Comparison of ENCODE assay signal across 1 mouse cellular context in the genomic region with DNA sequence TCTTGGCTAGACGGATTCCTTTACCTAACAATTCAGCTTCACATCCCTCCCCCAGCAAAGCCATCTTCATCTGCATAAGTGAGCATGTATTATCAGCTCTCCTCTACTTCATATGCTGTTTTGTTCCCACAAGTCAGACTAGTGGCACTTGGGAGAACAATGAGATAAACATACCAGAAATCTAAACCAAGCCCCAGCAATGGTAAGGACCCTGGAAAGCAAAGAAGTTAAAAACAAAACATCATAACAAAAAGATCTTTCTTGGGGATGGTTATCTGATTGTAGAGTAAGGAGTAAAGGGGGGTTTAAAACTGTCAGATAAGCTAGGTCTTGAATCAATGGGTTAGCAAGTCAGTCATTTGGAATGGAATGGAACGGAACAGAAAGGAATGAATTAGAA.
TF ChIP-seq lines count a peak whose summit lies in the region.

No protein-coding gene starts in this region.

TF ChIP-seq in CH12.LX, 34 proteins besides CTCF, POLR2A, EP300 and RAD21 (continued from another document):
- TF ChIP-seq SMC3 (IDR thresholded peaks at IDR 0.05; ENCODE audit: low read depth, low read length) (no peak), MAX (IDR thresholded peaks at IDR 0.05; ENCODE audit: low read length) (no peak), GABPA (IDR thresholded peaks at IDR 0.05; ENCODE audit: insufficient replicate concordance, low read depth, low read length) (no peak), CHD1 (IDR thresholded peaks at IDR 0.05; ENCODE audit: low read depth, low read length) (no peak), TCF12 (IDR thresholded peaks at IDR 0.05; ENCODE audit: low read depth, low read length) (no peak), JUN (IDR thresholded peaks at IDR 0.05; ENCODE audit: insufficient read depth, low read depth, low read length) (no peak), ELF1 (IDR thresholded peaks at IDR 0.05; ENCODE audit: low read depth, low read length) (no peak), ZKSCAN1 (IDR thresholded peaks at IDR 0.05; ENCODE audit: borderline replicate concordance, low read depth, low read length) (no peak), MEF2A (IDR thresholded peaks at IDR 0.05; ENCODE audit: borderline replicate concordance, low read depth, low read length) (no peak), E2F4 (IDR thresholded peaks at IDR 0.05; ENCODE audit: insufficient replicate concordance, low read depth, low read length) (no peak), NRF1 (IDR thresholded peaks at IDR 0.05; ENCODE audit: low read depth, low read length) (no peak), RCOR1 (conservative IDR thresholded peaks at IDR 0.05; ENCODE audit: low read depth, low read length) (no peak), SIN3A (IDR thresholded peaks at IDR 0.05; ENCODE audit: low read length) (no peak), USF2 (conservative IDR thresholded peaks at IDR 0.05; ENCODE audit: low read depth, low read length) (no peak), MAZ (IDR thresholded peaks at IDR 0.05; ENCODE audit: low read depth, low read length) (no peak), MXI1 (IDR thresholded peaks at IDR 0.05; ENCODE audit: low read depth, low read length) (no peak), MAFK (IDR thresholded peaks at IDR 0.05; ENCODE audit: insufficient replicate concordance, low read length) (no peak)
TF ChIP-seq in CH12.LX: peak in this region for 0.
